20 mouse cellular contexts compared by ENCODE assay signal in genomic region chr8:119530937-119531336, GRCm38 (mm10). TPM values are rescaled to one million over a fixed set of nuclear protein-coding genes. Genes with fewer than 3 reads are reported as not detected.
"Had no signal": no experiment of that assay in that cellular context is flagged by ENCODE, and none has a peak within 500 bp of the region (broad histone marks: within the 10 kb centered on the region; RNA-seq: fewer than 3 reads in every experiment).

No protein-coding gene starts in this region.

- H3K4me2 ChIP-seq: limb, embryonic 15.5 days; liver, embryonic 12.5 days; lung, embryonic 14.5 days; neural tube, embryonic 15.5 days had no signal

- H3K4me1 ChIP-seq: limb, embryonic 15.5 days; liver, embryonic 12.5 days; neural tube, embryonic 15.5 days had no signal

- DNase-seq: kidney, adult 8-10 months; kidney, postnatal 36 days; lung, embryonic 14.5 days; lung, postnatal 10 days; lung, postnatal 4 days; midbrain, embryonic 14.5 days; right cerebral cortex, adult 18-20 months; right cerebral cortex, postnatal 25 days; thymus, postnatal 14 days had no signal

- ATAC-seq: liver, embryonic 12.5 days had no signal

- H3K9ac ChIP-seq: limb, embryonic 15.5 days; liver, embryonic 12.5 days; lung, embryonic 14.5 days; neural tube, embryonic 15.5 days had no signal

- H3K4me3 ChIP-seq: limb, embryonic 15.5 days; liver, embryonic 12.5 days; midbrain, embryonic 10.5 days; myocyte; neural tube, embryonic 15.5 days had no signal

- H3K27me3 ChIP-seq: limb, embryonic 15.5 days; liver, embryonic 12.5 days; neural tube, embryonic 15.5 days had no signal

- H3K27ac ChIP-seq: limb, embryonic 15.5 days; liver, embryonic 12.5 days; midbrain, embryonic 10.5 days; neural tube, embryonic 15.5 days; stomach, postnatal 0 days had no signal

- H3K9me3 ChIP-seq: limb, embryonic 15.5 days; liver, embryonic 12.5 days; midbrain, embryonic 10.5 days; neural tube, embryonic 15.5 days had no signal

RNA-seq across cellular contexts. Expression of gene Slc38a8, which starts 29.4 kb away (rescaled TPM):
- total RNA-seq: megakaryocyte, adult 5-6 weeks had no signal
- polyA plus RNA-seq: kidney, embryonic 16.5 days; limb, embryonic 11.5 days; limb, embryonic 15.5 days; liver, embryonic 12.5 days; liver, embryonic 16.5 days; lung, embryonic 14.5 days; midbrain, embryonic 14.5 days; myocyte; neural tube, embryonic 11.5 days; neural tube, embryonic 15.5 days; stomach, postnatal 0 days had no signal

RNA-seq across cellular contexts. Expression of gene Dnaaf1, which starts 44.1 kb away (rescaled TPM):
- total RNA-seq: megakaryocyte, adult 5-6 weeks had no signal
- polyA plus RNA-seq: lung, embryonic 14.5 days; neural tube, embryonic 11.5 days had no signal
